Mouse (Mus musculus) liver, embryonic 11.5 days (tissue): ENCODE results near the gene Cux1. TPM values are rescaled to one million over a fixed set of nuclear protein-coding genes. Genes with fewer than 3 reads are reported as not detected.

Source experiments
- ATAC-seq: fragments of 200-750 bp; cut with Nextera tagmentation; replicated peaks from 2 replicates; pipeline ENCODE4 v1.8.0; 2017; ENCODE audit warnings: moderate number of reproducible peaks, mild to moderate bottlenecking, moderate TSS enrichment, moderate library complexity; ENCODE audit not compliant: low FRiP score
- DNase-seq: peaks from one replicate; pipeline ENCODE4 v3.0.0-alpha.2; 2017; ENCODE audit warnings: low spot score
- H3K27ac ChIP-seq: fragments of 300-500 bp; sonication (generic); 2 replicates; pipeline ENCODE4 v1.5.1; 2014; ENCODE audit warnings: mild to moderate bottlenecking, low read depth, low read length, control low read depth
- H3K27me3 ChIP-seq: fragments of 300-500 bp; sonication (generic); replicated peaks from 2 replicates; pipeline ENCODE4 v1.6.1; 2014; ENCODE audit warnings: low read length, mixed read lengths; ENCODE audit not compliant: control insufficient read depth, insufficient read depth
- H3K36me3 ChIP-seq: fragments of 300-500 bp; sonication (generic); 2 replicates; pipeline ENCODE4 v1.6.1; 2014; ENCODE audit warnings: mild to moderate bottlenecking, low read length, moderate library complexity, mixed read lengths; ENCODE audit not compliant: control insufficient read depth, insufficient read depth
- H3K4me1 ChIP-seq: fragments of 300-500 bp; sonication (generic); replicated peaks from 2 replicates; pipeline ENCODE4 v1.6.1; 2014; ENCODE audit warnings: low read length, mixed read lengths; ENCODE audit not compliant: control insufficient read depth, insufficient read depth
- H3K4me2 ChIP-seq: fragments of 300-500 bp; sonication (generic); 2 replicates; pipeline ENCODE4 v1.6.1; 2014; ENCODE audit warnings: mild to moderate bottlenecking, control low read depth, moderate library complexity
- H3K4me3 ChIP-seq: fragments of 300-500 bp; sonication (generic); 2 replicates; pipeline ENCODE4 v1.5.1; 2014; ENCODE audit warnings: low read depth, low read length, control low read depth
- H3K9ac ChIP-seq: fragments of 300-500 bp; sonication (generic); 2 replicates; pipeline ENCODE4 v1.6.1; 2014; ENCODE audit warnings: low read depth, low read length, control low read depth
- H3K9me3 ChIP-seq: fragments of 300-500 bp; sonication (generic); 2 replicates; pipeline ENCODE4 v1.6.1; 2016; ENCODE audit warnings: low read length, inconsistent platforms, mixed read lengths; ENCODE audit not compliant: control insufficient read depth
- WGBS: fragments of 180-500 bp; shearing (Covaris S2); extraction: QIAGEN DNeasy Blood & Tissue Kit; methylation state at CpG from one replicate; pipeline ENCODE4 v1.1.7; 2014; 5-methylcytosine and 5-hydroxymethylcytosine counted together
- polyA plus RNA-seq: library from polyadenylated mRNA; unstranded; fragments of >200 nt; fragmentation: Nextera tagmentation; extraction: Ambion mirVana; gene quantifications from 2 replicates; pipeline ENCODE4 v1.2.1, GENCODE M21; 2014

Gene Cux1
- polyA plus RNA-seq, 1 experiment from 2014 or later = 45.8 TPM

DNA sequence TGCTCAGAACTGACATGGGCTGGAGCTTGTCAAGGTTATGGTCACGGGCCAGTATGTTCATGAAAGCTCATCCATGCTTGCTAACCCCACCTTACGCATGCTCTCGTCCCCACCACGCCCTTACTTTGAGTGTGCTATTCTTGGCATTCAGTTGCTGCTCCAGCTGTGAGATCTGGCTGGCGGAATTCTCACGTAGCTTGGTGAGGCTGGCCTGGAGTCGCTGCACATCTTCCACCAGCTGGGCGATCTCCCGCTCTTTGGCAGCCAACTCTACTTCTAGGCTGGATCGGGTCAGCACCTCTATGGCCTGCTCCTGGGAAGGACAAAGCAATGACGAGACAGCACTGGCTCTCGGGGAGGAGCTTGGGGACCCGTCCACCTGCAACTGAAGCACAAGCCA lies 240.7 kb downstream of the Cux1 start:
- H3K9ac ChIP-seq = no peak overlapping the region
- H3K27me3 ChIP-seq = no peaks in the 10 kb centered on the region
- peaks cover 12% of the 10 kb centered on the region; the same call in 1 of the 2 replicates for H3K36me3 ChIP-seq
- no peak overlapping the region for H3K4me2 ChIP-seq
- H3K4me1 ChIP-seq = no peaks in the 10 kb centered on the region
- WGBS = 80% methylated on average over 13 of the region's 13 CpGs
- H3K27ac ChIP-seq = no peak overlapping the region
- H3K4me3 ChIP-seq = no peak overlapping the region
- no peak for ATAC-seq
- no peaks in the 10 kb centered on the region for H3K9me3 ChIP-seq
- no peak for DNase-seq

GRCm38 (mm10) chr5:136324506-136324905 lies 242.8 kb downstream of the Cux1 start:
- Histone ChIP-seq H3K27ac (no peak overlapping the region), H3K4me3 (no peak overlapping the region), H3K4me1 (no peaks in the 10 kb centered on the region), H3K4me2 (no peak overlapping the region), H3K36me3 (peaks cover 16% of the 10 kb centered on the region), H3K9me3 (no peaks in the 10 kb centered on the region), H3K9ac (no peak overlapping the region), H3K27me3 (no peaks in the 10 kb centered on the region)
- 66% methylated on average over 4 of the region's 4 CpGs for WGBS
- no peak for ATAC-seq
- no peak for DNase-seq

- Histone ChIP-seq H3K9me3 (no peaks in the 10 kb centered on the region), H3K4me2 (no peak overlapping the region), H3K9ac (no peak overlapping the region), H3K27ac (no peak overlapping the region), H3K4me3 (no peak overlapping the region), H3K27me3 (no peaks in the 10 kb centered on the region), H3K4me1 (no peaks in the 10 kb centered on the region), H3K36me3 (peaks cover 12% of the 10 kb centered on the region)
- ATAC-seq (no peak), DNase-seq (no peak)
- 86% methylated on average over 6 of the region's 6 CpGs for WGBS
Observed at GRCm38 (mm10) chr5:136321378-136321777, 245.9 kb downstream of the Cux1 start.

- H3K9me3 ChIP-seq = no peaks in the 10 kb centered on the region
- no peak overlapping the region for H3K9ac ChIP-seq
- DNase-seq (no peak), ATAC-seq (no peak)
- no peak overlapping the region for H3K27ac ChIP-seq
- H3K4me3 ChIP-seq = no peak overlapping the region
- H3K27me3 ChIP-seq = no peaks in the 10 kb centered on the region
- H3K36me3 ChIP-seq = peaks cover 22% of the 10 kb centered on the region
- no peaks in the 10 kb centered on the region for H3K4me1 ChIP-seq
- WGBS = 93% methylated on average over 14 of the region's 14 CpGs
- no peak overlapping the region for H3K4me2 ChIP-seq
Observed at GRCm38 (mm10) chr5:136312566-136312965, 254.7 kb downstream of the Cux1 start.

GRCm38 (mm10) chr5:136312166-136312565 lies 255.1 kb downstream of the Cux1 start:
- DNase-seq (no peak), ATAC-seq (no peak)
- no peak overlapping the region for H3K4me3 ChIP-seq
- no peak overlapping the region for H3K27ac ChIP-seq
- H3K4me1 ChIP-seq = no peaks in the 10 kb centered on the region
- WGBS = 88% methylated on average over 4 of the region's 4 CpGs
- no peak overlapping the region for H3K4me2 ChIP-seq
- H3K9ac ChIP-seq = no peak overlapping the region
- H3K27me3 ChIP-seq = no peaks in the 10 kb centered on the region
- H3K36me3 ChIP-seq = peaks cover 23% of the 10 kb centered on the region
- no peaks in the 10 kb centered on the region for H3K9me3 ChIP-seq

DNA sequence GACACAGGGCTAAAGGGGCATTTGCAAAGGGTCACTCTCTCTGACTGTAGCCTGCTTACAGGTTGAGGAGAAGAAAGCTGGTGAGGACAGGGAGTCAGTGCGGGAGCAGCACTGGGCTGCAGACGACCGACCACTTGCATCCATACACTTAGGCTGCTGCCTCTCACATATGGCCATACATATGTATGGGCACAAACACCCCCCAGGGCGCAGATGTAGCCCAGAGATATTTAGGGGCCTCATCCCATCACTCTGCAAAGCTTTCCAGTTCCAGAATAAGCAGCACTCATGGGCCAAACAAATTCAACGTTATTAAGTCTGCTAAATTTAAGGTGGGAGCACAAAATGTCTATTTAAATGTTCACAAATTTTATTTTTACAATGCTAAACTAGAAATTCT lies 261.0 kb downstream of the Cux1 start:
- H3K4me2 ChIP-seq = no peak overlapping the region
- DNase-seq = no peak
- H3K9me3 ChIP-seq = no peaks in the 10 kb centered on the region
- H3K4me3 ChIP-seq = no peak overlapping the region
- no peak for ATAC-seq
- H3K9ac ChIP-seq = no peak overlapping the region
- no peaks in the 10 kb centered on the region for H3K4me1 ChIP-seq
- no peaks in the 10 kb centered on the region for H3K27me3 ChIP-seq
- WGBS = 87% methylated on average over 5 of the region's 5 CpGs
- peaks cover 28% of the 10 kb centered on the region for H3K36me3 ChIP-seq
- no peak overlapping the region for H3K27ac ChIP-seq

DNA sequence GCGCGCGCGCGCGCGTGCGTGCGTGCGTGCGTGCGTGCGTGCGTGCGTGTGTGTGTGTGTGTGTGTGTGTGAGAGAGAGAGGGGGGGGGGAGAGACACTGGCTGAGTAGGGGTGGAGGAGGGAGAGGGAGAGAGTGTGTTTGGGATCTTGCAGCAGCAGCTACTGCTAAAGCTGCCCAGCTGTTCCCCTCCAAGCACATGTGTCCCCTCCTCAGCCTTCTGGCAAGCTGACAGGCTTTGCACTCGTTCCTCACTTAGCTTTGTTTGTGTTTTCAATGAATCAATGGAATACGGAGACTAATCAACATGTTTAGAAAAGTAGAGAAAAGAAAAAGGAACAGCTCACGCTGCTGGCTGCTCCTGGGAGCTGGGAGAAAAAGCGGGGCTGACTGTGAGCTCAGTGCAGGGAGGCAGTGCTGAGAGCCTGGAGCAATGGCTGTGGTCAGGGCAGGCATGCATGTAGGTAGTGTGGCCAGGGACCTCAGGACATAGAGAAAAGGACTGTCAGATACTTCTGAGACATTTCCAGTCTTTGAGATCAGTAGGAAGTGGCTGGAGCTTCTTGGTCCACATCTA lies 263.8 kb downstream of the Cux1 start:
- 82% methylated on average over 19 of the region's 19 CpGs for WGBS
- peaks cover 25% of the 10 kb centered on the region for H3K36me3 ChIP-seq
- no peak for DNase-seq

GRCm38 (mm10) chr5:136300880-136301279 lies 266.4 kb downstream of the Cux1 start:
- Histone ChIP-seq H3K4me3 (no peak overlapping the region), H3K4me1 (no peaks in the 10 kb centered on the region), H3K27me3 (no peaks in the 10 kb centered on the region), H3K9ac (no peak overlapping the region), H3K27ac (no peak overlapping the region), H3K36me3 (peaks cover 19% of the 10 kb centered on the region), H3K4me2 (no peak overlapping the region), H3K9me3 (no peaks in the 10 kb centered on the region)
- ATAC-seq (no peak), DNase-seq (no peak)
- WGBS = 90% methylated on average over 6 of the region's 6 CpGs

More for the DNA sequence above, 263.8 kb downstream of the Cux1 start:
- H3K9ac ChIP-seq = no peak overlapping the region
- no peaks in the 10 kb centered on the region for H3K4me1 ChIP-seq
- H3K27me3 ChIP-seq = no peaks in the 10 kb centered on the region
- H3K4me2 ChIP-seq = no peak overlapping the region
- no peak for ATAC-seq
- H3K4me3 ChIP-seq = no peak overlapping the region
- H3K9me3 ChIP-seq = no peaks in the 10 kb centered on the region
- no peak overlapping the region for H3K27ac ChIP-seq

DNA sequence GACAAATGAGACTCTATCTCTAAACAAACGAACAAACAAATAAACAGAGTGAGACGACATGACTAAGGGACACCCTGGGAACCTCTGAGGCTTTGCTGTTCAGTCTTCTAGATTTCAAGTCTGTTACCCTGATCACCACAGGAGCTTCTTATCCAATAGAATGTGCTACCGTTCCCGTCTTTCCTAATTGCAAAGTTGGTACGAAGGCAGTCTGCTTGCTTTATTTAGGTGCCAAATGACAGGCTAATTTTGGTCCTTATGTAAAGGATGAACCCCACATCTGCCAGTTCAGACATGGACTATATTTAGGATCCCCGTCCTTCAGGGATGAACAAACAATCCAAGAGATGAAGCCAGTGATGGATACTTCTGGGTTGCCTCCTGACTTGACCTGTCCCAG lies 269.6 kb downstream of the Cux1 start:
- ATAC-seq (no peak), DNase-seq (no peak)
- H3K4me2 ChIP-seq = no peak overlapping the region
- no peak overlapping the region for H3K9ac ChIP-seq
- H3K9me3 ChIP-seq = no peaks in the 10 kb centered on the region
- no peak overlapping the region for H3K27ac ChIP-seq
- no peaks in the 10 kb centered on the region for H3K4me1 ChIP-seq
- H3K36me3 ChIP-seq = peaks cover 8% of the 10 kb centered on the region; the same call in 1 of the 2 replicates
- whole genome bisulfite sequencing = 86% methylated on average over 6 of the region's 6 CpGs
- no peak overlapping the region for H3K4me3 ChIP-seq
- no peaks in the 10 kb centered on the region for H3K27me3 ChIP-seq
